Mouse (Mus musculus): Measurements from ENCODE around the gene Mplkip. TPM values are rescaled to one million over a fixed set of nuclear protein-coding genes. Genes with fewer than 3 reads are reported as not detected.

Gene Mplkip
- total RNA-seq (2017): 22.7 and 23.8 TPM in 2 replicates

GRCm38 (mm10) chr13:17694911-17695699 lies at the start of gene Mplkip, which contains the start of gene Sugct:
TSS of gene Mplkip (plus strand) at chr13:17695192.
TSS of gene Sugct (minus strand) at chr13:17695553.
- peak; percentile 93 for ATAC-seq (ENCODE audit: extremely low read depth, insufficient number of reproducible peaks, low FRiP score, poor library complexity, severe bottlenecking)

- ATAC-seq (ENCODE audit: extremely low read depth, insufficient number of reproducible peaks, low FRiP score, poor library complexity, severe bottlenecking): no peak
These were observed 27.6 kb upstream of the Mplkip start for GRCm38 (mm10) chr13:17667380-17667779.

DNA sequence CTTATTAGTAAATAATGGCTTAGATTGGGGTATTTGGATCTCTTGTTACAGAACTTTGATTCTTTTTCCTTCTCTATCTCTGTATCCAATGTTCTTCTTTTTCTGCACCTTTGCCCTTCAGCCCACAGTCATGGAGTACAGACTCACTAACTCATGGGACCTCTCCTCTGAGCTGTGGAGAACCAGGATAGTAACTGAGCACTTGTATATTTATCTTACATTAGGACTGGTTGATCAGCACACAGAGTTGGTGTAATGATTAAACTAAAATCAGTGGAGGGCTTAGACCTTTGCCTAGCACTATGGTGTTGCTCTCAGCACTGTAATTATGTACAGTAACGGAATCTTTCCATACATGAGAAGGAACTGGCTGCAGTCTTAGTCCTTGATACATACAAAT lies 23.9 kb upstream of the Mplkip start:
- no peak for ATAC-seq (ENCODE audit: extremely low read depth, insufficient number of reproducible peaks, low FRiP score, poor library complexity, severe bottlenecking)

DNA sequence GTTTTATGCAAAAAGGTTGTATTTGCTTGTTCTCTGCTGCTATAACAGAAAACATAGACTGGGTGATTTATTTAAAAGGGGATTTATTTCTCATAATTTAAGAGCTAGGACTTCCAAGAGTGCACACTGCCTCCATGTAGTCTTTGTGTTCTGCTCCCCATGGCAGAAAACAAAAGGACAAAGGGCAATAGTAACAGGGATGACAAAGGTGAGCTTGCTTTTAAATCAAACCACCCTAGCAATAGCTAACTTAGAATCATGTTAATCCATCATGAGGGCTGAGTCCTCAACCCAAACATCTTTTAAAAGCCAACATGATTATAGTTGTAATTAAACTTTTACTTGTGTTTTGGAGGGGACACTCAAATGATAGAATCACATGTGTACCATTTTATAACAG lies 5.5 kb upstream of the Mplkip start:
- no peak for ATAC-seq (ENCODE audit: extremely low read depth, insufficient number of reproducible peaks, low FRiP score, poor library complexity, severe bottlenecking)

GRCm38 (mm10) chr13:17690686-17691085 lies 4.3 kb upstream of the Mplkip start:
- ATAC-seq (ENCODE audit: extremely low read depth, insufficient number of reproducible peaks, low FRiP score, poor library complexity, severe bottlenecking): no peak

- no peak for ATAC-seq (ENCODE audit: extremely low read depth, insufficient number of reproducible peaks, low FRiP score, poor library complexity, severe bottlenecking)
These were observed 3.6 kb upstream of the Mplkip start for GRCm38 (mm10) chr13:17691436-17691835.

DNA sequence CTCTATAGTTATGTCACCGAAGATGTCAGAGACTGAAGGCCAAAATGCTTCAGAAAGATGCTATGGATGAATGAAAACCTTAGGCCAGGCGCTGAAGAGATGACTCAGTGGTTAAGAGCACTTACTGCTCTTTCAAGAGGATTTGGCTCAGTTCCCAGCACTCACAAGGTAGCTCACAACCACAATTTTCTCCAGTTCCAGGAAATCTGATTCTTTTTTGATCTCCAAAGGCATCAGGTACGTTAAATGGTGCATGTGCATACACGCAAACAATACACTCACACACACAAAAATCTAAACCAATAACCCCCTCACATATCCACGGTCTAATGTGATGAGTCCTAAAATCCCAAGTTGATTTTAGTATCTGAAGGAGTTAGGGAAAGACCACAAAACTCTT lies 1.2 kb upstream of the Mplkip start:
- no peak for ATAC-seq (ENCODE audit: extremely low read depth, insufficient number of reproducible peaks, low FRiP score, poor library complexity, severe bottlenecking)

DNA sequence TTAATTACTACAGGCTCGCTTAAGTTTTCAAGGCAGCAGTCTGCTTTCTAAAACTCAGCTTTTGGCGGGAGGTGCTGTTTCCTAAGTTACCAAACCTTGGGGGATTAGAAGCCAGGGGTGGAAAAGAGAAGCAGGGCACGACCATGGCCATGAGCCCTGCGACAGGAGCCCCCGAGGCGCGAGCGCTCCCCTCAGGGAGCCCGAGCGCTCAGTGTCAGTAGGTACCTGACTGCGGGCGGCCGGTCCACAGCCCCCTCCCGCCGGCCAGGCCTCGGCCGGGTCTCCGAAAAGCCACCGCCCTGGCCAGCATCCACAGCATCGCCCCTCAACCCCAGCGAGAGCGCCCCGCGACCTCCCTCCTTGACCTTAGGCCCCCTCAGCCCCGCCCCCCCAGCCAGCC lies 578 bp upstream of the Mplkip start:
- no peak for ATAC-seq (ENCODE audit: extremely low read depth, insufficient number of reproducible peaks, low FRiP score, poor library complexity, severe bottlenecking)

- no peak for ATAC-seq (ENCODE audit: extremely low read depth, insufficient number of reproducible peaks, low FRiP score, poor library complexity, severe bottlenecking)
These were observed 1.0 kb downstream of the Mplkip start for GRCm38 (mm10) chr13:17695898-17696580.

GRCm38 (mm10) chr13:17700090-17700715 lies 5.2 kb downstream of the Mplkip start:
- no peak for ATAC-seq (ENCODE audit: extremely low read depth, insufficient number of reproducible peaks, low FRiP score, poor library complexity, severe bottlenecking)

GRCm38 (mm10) chr13:17701322-17701721 lies 6.3 kb downstream of the Mplkip start:
- ATAC-seq (ENCODE audit: extremely low read depth, insufficient number of reproducible peaks, low FRiP score, poor library complexity, severe bottlenecking): no peak

GRCm38 (mm10) chr13:17702311-17702710 lies 7.3 kb downstream of the Mplkip start:
- no peak for ATAC-seq (ENCODE audit: extremely low read depth, insufficient number of reproducible peaks, low FRiP score, poor library complexity, severe bottlenecking)

DNA sequence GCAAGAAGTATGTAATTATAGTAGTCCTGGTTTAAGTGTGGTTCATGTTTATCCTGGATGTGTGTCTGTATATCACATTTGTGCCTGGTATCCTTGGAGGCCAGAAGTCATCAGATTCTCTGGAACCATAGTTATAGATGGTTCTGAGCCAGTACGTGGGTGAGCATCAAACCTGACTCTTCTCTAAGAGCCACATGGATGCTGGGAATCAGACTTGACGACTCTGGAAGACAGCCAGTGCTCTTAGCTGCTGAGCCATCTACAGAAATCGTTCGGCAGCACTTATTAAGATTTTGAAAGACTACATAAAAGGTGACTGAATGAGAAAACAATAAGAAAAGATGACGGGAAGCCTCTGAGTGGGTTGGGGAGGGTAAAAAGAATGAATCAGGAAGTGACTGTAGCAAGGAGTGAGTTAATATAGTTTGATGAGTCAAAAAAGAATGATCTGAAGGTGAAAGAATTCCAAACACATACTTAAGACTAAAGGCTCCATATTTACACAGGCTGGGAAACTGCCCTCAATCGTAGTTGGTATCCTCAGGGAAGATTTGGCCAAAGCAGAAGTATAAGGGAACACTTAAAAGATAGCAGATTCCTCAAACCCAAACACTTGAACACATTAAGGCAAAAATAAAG lies 10.3 kb downstream of the Mplkip start:
- no peak for ATAC-seq (ENCODE audit: extremely low read depth, insufficient number of reproducible peaks, low FRiP score, poor library complexity, severe bottlenecking)

DNA sequence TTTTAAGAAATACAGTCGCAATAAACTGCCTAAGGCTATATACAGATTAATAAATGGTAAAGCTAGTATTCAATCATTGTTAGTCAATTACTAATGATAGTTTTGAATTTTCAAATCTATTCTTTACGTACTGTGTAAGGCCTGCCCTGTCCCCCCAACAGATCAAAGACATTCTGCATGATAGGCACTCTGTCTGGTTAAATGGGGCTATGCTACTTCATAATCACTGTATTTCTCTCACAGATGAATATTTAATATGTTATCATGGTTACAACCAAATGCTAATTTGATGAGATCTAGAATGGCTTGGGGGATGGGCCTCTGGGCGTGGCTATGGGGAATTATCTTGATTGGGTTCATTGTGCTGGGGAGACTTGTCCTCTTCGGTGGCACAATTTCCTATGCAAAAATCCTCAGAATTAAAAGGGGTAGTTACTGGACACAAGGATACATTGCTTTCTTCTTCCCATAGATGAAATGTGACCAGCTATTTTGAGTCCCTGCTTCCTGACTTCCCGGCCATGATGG lies 13.9 kb downstream of the Mplkip start:
- ATAC-seq (ENCODE audit: extremely low read depth, insufficient number of reproducible peaks, low FRiP score, poor library complexity, severe bottlenecking): no peak

DNA sequence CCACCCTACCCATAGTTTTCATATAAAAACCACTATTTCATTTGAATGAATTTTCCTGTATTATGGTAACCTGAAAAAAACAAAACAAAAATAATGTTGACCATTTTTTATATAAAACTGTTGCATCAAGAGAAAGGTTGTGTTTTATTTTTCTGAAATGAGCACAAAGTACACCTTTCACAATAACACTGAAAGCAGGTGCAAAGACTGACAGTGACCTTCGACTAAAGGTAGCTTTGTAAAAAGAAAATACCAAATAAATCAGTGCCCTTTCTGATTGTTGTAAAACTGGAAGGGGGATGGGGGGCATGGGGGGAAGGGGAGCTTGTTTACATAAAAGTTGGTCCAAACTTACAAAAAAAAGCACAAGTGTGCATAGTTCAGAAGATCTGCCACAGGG lies 22.4 kb downstream of the Mplkip start:
- ATAC-seq (ENCODE audit: extremely low read depth, insufficient number of reproducible peaks, low FRiP score, poor library complexity, severe bottlenecking): no peak

DNA sequence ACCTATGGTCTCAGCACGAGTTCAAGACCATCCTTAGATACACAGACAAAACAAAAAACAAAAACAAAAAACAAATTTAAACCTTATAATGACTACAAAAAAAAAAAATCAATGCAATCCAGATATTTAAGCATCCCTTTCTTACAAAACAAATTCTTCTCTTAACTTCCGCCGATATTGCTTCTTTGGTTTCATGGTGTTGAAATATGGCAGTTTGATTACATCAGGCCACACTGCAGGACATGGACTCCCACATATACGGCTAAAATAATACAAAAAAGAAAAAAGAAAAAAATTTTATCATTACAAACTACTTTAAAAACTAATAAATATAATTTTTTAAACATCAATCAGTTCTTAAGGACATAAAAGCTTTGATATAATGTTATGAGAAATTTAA lies 32.9 kb downstream of the Mplkip start:
- no peak for ATAC-seq (ENCODE audit: extremely low read depth, insufficient number of reproducible peaks, low FRiP score, poor library complexity, severe bottlenecking)

GRCm38 (mm10) chr13:17728798-17729197 lies 33.8 kb downstream of the Mplkip start:
- no peak for ATAC-seq (ENCODE audit: extremely low read depth, insufficient number of reproducible peaks, low FRiP score, poor library complexity, severe bottlenecking)

All from neutrophil, adult 5-6 weeks (primary cell).